Mouse (Mus musculus) forebrain, embryonic 10.5 days (tissue): ENCODE data around the gene Ezr. TPM values are rescaled to one million over a fixed set of nuclear protein-coding genes. Genes with fewer than 3 reads are reported as not detected.
"Not testable (repeated sequence)": the region's sequence is repeated elsewhere in the genome, so short reads cannot be mapped to it uniquely, and the experiment has no call there.

Experiments used
- DNase-seq: peaks from one replicate; pipeline ENCODE4 v3.0.0-alpha.2; 2017; ENCODE audit warnings: low spot score; ENCODE audit errors: extremely low spot score
- H3K27ac ChIP-seq: fragments of 300-500 bp; sonication (generic); 2 replicates; pipeline ENCODE4 v1.5.1; 2016; ENCODE audit warnings: mild to moderate bottlenecking
- H3K27me3 ChIP-seq: fragments of 300-500 bp; sonication (generic); 2 replicates; pipeline ENCODE4 v1.6.1; 2016; ENCODE audit warnings: mild to moderate bottlenecking; ENCODE audit not compliant: poor library complexity, severe bottlenecking
- H3K36me3 ChIP-seq: fragments of 300-500 bp; sonication (generic); replicated peaks from 2 replicates; pipeline ENCODE4 v1.6.1; 2016; ENCODE audit warnings: mild to moderate bottlenecking, moderate library complexity
- H3K4me1 ChIP-seq: fragments of 300-500 bp; sonication (generic); 2 replicates; pipeline ENCODE4 v1.6.1; 2016
- H3K4me3 ChIP-seq: fragments of 300-500 bp; sonication (generic); 2 replicates; pipeline ENCODE4 v1.5.1; 2016; ENCODE audit warnings: mild to moderate bottlenecking, moderate library complexity
- H3K9me3 ChIP-seq: fragments of 300-500 bp; sonication (generic); 2 replicates; pipeline ENCODE4 v1.6.1; 2016; ENCODE audit warnings: mild to moderate bottlenecking, moderate library complexity
- WGBS: fragments of 180-500 bp; shearing (Covaris S2); methylation state at CpG from one replicate; pipeline ENCODE4 v1.1.7; 2016; 5-methylcytosine and 5-hydroxymethylcytosine counted together
- polyA plus RNA-seq: library from polyadenylated mRNA; unstranded; fragments of >200 nt; fragmentation: Nextera tagmentation; extraction: Ambion mirVana; gene quantifications from 2 replicates; pipeline ENCODE4 v1.2.1, GENCODE M21; 2016

Ezr gene
- polyA plus RNA-seq, 1 experiment from 2014 or later, result 116 TPM

DNA sequence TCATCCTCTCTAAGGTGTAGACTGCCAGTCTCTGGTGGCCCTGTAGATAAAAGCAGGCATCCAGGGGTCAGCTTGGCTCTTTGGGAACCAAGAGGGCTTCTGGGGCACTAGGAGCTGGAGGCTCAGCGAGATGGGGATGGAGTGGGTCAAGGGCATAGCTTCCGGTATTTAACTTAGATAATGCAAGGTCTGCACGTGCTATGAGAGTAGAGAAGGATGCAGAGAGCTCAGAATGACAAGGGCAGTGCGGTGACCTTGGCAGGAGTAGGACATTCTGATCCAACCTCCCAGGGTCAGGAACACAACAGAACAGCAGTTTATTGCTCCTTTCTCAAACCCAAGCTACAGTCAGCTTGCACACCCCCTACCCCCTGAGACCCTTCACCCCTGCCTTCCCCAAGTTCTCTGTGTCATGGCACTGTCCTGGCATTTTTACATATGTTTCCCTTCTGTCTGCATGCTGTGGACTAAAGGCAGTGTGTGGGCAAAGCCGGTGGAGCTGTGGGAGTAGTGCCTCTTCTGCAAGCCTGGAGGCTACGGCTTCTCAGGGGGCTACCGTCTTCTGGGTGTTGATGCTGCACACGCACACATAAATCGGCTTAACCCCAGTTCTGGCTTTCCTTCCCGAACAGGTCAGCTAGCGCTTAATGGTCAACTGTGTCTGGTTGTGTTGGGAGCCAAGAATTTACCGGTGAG is 47.7 kb downstream of the Ezr start:
- WGBS, result 95% methylated on average over 12 of the region's 12 CpGs
- Histone ChIP-seq H3K27me3 (0 out of 2 replicates have a peak, but pooled peaks cover 8% of the 10 kb centered on the region), H3K4me1 (peaks cover 34% of the 10 kb centered on the region), H3K4me3 (no peak overlapping the region), H3K36me3 (peaks cover 26% of the 10 kb centered on the region), H3K9me3 (no peaks in the 10 kb centered on the region), H3K27ac (peak overlapping the region; percentile 20; the same call in 1 of the 2 replicates)
- peak; percentile 11 for DNase-seq

DNA sequence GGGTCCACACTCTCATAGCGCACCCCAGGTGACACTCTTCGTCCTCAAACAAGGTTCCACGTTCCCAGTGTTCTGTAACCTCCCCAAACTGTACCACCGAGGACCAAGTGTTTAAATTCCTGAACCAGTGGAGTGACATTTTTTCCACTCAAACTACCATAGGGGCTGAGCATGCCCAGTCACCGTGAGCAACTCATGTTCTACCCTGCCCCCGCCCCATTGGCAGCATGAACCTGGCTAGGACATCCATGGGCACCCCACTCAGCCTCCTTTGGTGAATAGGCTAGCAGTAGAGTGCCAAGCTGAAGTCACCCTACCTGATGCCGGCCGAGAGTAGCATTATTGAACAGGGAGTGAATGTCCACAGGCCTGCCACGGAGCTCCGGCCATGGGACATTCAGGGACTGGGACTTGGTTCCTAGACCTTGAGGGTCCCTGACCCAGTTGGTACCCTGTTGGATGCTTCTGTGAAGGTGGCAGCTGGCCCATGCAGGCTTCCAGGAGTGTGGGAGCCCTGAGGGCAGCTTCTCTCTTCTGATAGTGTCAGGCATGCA is 49.2 kb downstream of the Ezr start:
- DNase-seq, result peak; percentile 11
- Histone ChIP-seq H3K27me3 (0 out of 2 replicates have a peak, but pooled peaks cover 8% of the 10 kb centered on the region), H3K4me1 (peaks cover 38% of the 10 kb centered on the region), H3K9me3 (no peaks in the 10 kb centered on the region), H3K36me3 (peaks cover 11% of the 10 kb centered on the region), H3K27ac (no peak overlapping the region), H3K4me3 (no peak overlapping the region)
- WGBS, result 90% methylated on average over 10 of the region's 10 CpGs

DNA sequence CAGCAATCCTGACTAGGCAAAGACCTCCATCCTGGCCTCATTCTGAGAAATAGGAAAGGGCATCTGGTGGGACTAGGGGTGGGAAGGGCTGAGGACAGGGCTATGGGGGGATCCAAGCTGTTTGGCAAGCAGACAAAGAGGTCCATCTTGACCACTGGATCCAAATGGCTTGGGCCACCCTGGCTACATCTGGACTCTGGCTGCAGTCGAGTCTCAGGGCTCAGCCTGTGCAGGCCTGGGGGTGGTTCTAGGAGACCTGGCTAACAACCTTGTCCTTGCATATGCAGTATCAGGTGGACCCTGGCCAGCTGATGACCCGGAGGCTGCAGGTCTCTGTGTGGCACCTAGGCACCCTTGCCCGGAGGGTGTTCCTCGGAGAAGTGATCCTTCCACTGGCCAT is 49.9 kb downstream of the Ezr start:
- 86% methylated on average over 4 of the region's 4 CpGs for WGBS
- H3K27me3 ChIP-seq, result 0 out of 2 replicates have a peak, but pooled peaks cover 8% of the 10 kb centered on the region
- peaks cover 32% of the 10 kb centered on the region for H3K4me1 ChIP-seq
- H3K4me3 ChIP-seq, result no peak overlapping the region
- H3K27ac ChIP-seq, result peak overlapping the region; percentile 35; the same call in 1 of the 2 replicates
- peak; percentile 8 for DNase-seq
- H3K9me3 ChIP-seq, result no peaks in the 10 kb centered on the region
- H3K36me3 ChIP-seq, result peaks cover 4% of the 10 kb centered on the region

DNA sequence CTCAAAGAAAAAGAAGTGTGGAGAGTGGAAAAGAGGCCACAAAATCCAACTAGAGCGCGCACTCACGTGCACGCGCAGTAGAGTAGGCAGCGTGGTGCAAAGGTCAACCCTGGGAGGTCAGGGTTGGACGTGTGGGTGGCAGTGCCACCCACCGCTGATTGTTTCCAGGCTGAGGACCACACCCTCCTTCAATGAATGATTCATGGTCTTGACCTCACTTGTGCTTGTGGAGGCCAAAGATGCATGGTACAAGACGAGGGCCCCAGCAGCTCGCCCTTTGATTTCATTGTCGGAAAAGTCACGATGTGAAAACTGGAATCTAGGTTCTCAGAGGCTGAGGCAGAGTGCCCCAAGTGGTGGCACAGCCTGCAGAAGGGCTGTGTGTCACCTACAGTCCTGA is 51.0 kb downstream of the Ezr start:
- H3K27ac ChIP-seq, result no peak overlapping the region
- 0 out of 2 replicates have a peak, but pooled peaks cover 8% of the 10 kb centered on the region for H3K27me3 ChIP-seq
- 92% methylated on average over 12 of the region's 12 CpGs for WGBS
- H3K4me1 ChIP-seq, result peaks cover 21% of the 10 kb centered on the region
- no peaks in the 10 kb centered on the region for H3K9me3 ChIP-seq
- H3K36me3 ChIP-seq, result no peaks in the 10 kb centered on the region
- DNase-seq, result peak; percentile 10
- no peak overlapping the region for H3K4me3 ChIP-seq

GRCm38 (mm10) chr17:6731132-6731531 is 51.5 kb downstream of the Ezr start:
- Histone ChIP-seq H3K4me3 (no peak overlapping the region), H3K4me1 (peaks cover 16% of the 10 kb centered on the region), H3K9me3 (no peaks in the 10 kb centered on the region), H3K27ac (no peak overlapping the region), H3K36me3 (no peaks in the 10 kb centered on the region), H3K27me3 (0 out of 2 replicates have a peak, but pooled peaks cover 8% of the 10 kb centered on the region)
- no peak for DNase-seq
- WGBS, result 69% methylated on average over 8 of the region's 8 CpGs

DNA sequence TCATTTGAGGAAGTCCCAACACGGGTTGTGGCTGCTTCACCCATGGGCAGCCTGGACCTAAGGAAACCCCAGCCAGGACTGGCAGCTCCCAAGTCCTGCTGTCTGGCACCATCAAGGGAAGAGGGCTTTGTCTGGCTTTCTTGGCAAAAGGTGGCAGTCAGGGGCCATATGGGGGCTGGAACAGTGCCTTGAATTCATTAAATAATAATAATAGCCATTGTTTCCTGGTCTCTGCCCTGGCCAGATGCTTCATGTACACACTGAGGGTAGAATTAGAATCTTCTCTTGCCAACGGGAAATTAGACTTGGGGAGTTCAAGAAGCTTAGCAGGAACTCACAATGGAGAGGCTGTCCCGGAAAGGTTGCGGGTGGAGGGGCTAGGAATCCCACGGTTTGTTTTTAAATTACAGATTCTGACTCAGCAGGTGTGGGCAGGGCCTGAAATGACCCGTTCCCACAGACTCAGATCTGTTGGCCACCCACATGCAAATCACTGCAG is 53.3 kb downstream of the Ezr start:
- H3K27ac ChIP-seq, result peak overlapping the region; percentile 62; the same call in 1 of the 2 replicates
- 24% methylated on average over 6 of the region's 6 CpGs for WGBS
- H3K4me1 ChIP-seq, result peaks cover 10% of the 10 kb centered on the region
- H3K9me3 ChIP-seq, result no peaks in the 10 kb centered on the region
- no peak overlapping the region for H3K4me3 ChIP-seq
- H3K27me3 ChIP-seq, result no peaks in the 10 kb centered on the region
- peak; percentile 14 for DNase-seq
- H3K36me3 ChIP-seq, result no peaks in the 10 kb centered on the region

DNA sequence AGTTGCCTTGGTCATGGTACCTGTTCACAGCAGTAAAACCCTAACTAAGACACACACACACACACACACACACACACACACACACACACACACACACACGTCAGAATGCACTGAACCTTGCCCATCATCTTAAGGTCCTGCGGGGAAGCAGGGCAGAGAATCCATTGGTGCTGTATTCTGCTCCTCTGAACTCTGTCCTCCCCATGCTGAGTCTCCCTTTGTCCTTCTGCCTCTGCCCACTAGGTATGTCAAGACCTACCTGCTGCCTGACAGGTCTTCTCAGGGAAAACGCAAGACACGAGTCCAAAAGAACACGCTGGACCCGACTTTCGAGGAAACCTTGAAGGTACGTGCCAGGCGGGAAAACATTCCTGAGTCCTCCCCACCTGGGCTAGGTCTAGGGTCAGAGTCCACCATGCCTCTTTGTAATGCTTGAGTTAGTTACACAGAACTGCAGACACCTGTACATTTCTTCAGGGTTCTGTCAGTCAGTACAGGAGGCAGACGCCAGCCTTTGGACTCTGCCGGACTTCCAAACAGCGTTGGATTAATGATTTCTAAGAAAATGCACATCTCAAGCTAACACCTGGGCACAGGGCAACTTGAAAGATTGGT is 54.5 kb downstream of the Ezr start:
- 96% methylated on average over 12 of the region's 12 CpGs for WGBS
- H3K27me3 ChIP-seq, result no peaks in the 10 kb centered on the region
- H3K9me3 ChIP-seq, result no peaks in the 10 kb centered on the region
- no peak overlapping the region for H3K4me3 ChIP-seq
- no peaks in the 10 kb centered on the region for H3K36me3 ChIP-seq
- no peak overlapping the region for H3K27ac ChIP-seq
- H3K4me1 ChIP-seq, result peaks cover 10% of the 10 kb centered on the region
- peak; percentile 10 for DNase-seq

DNA sequence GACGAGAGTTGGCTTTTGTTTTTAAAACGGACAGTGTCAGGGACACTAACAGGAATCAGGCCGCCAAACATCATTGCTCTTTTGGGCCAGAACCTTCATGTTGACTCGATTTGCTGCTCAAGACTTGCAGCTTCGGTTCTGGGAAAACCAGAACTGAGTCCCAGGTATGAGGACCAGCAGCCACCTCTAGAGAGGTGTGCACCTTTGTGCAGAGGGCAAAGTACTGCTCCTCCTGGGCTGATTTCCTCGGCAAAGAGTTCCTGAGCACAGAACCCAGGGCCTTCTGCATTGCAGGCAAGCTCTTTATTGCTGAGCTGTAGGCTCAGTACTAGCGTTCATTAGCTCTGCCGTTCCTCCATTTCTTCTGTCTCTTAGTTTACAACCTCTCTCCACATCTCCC is 68.6 kb downstream of the Ezr start:
- H3K27me3 ChIP-seq, H3K9me3 ChIP-seq, H3K4me3 ChIP-seq, H3K4me1 ChIP-seq, H3K36me3 ChIP-seq, H3K27ac ChIP-seq: not testable (repeated sequence)
- DNase-seq, result peak; percentile 11
- WGBS, result 89% methylated on average over 8 of the region's 8 CpGs

DNA sequence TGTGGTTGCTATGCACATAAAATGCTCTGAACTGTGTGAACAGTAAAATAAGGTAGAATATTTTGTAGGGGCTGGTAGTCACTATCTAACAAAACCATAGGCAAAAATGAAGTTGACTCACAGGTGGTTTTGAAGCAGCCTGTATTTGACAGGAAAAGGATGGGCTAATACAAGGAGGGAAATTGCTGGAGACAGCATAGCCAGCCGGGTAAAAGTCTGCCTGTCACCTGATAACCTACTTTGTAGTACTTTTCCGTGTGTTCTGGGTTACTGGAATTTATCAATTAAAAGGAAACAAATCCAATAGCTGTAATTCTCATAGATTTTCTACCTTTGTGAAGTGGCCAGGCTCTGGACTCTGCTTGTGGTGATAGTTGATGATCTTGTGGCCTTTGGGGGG is 69.1 kb downstream of the Ezr start:
- DNase-seq, H3K4me1 ChIP-seq, H3K36me3 ChIP-seq, H3K4me3 ChIP-seq, H3K9me3 ChIP-seq, H3K27ac ChIP-seq, H3K27me3 ChIP-seq: not testable (repeated sequence)
- 82% methylated on average over 2 of the region's 2 CpGs for WGBS

- H3K27me3 ChIP-seq, H3K36me3 ChIP-seq, H3K9me3 ChIP-seq, H3K27ac ChIP-seq, H3K4me3 ChIP-seq, H3K4me1 ChIP-seq: not testable (repeated sequence)
- WGBS, result 81% methylated on average over 2 of the region's 2 CpGs
- peak; percentile 0 for DNase-seq
Observed at GRCm38 (mm10) chr17:6708194-6708593, 74.4 kb downstream of the Ezr start.

- DNase-seq, result peak; percentile 7
- H3K9me3 ChIP-seq, H3K27me3 ChIP-seq, H3K27ac ChIP-seq, H3K4me3 ChIP-seq, H3K4me1 ChIP-seq, H3K36me3 ChIP-seq: not testable (repeated sequence)
- 84% methylated on average over 5 of the region's 5 CpGs for WGBS
Observed at GRCm38 (mm10) chr17:6707422-6707821, 75.2 kb downstream of the Ezr start.

GRCm38 (mm10) chr17:6706448-6706847 is 76.1 kb downstream of the Ezr start:
- 96% methylated on average over 5 of the region's 5 CpGs for WGBS
- DNase-seq, H3K4me1 ChIP-seq, H3K27me3 ChIP-seq, H3K4me3 ChIP-seq, H3K36me3 ChIP-seq, H3K27ac ChIP-seq, H3K9me3 ChIP-seq: not testable (repeated sequence)
